Mouse (Mus musculus): ENCODE measurements around the gene Hoxa11.

The Hoxa11 gene

GRCm38 (mm10) chr6:52245757-52246142 lies at the start of gene Hoxa11:
TSS of gene Hoxa11 (minus strand) at chr6:52245810.
- DNase-seq: no peak

DNA sequence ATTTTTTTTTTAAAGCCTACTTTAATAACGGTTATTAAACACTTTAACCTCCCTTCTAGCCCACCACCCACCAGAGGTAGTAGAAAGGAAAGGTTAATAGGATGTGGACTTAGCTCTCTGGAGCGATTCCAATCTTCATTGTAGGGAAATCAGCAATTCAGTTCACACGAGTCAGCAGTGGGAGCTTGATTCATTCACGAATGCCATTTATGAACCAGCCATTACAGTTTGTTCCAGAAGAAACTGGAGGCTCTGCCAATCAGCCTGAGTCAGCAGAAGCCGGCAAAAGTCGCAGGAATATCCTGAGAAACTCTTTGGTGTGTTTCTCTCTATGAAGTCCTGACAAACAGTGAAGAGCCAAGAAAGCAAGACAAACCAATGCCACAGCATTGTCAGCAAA lies 49.0 kb upstream of the Hoxa11 start:
- DNase-seq: no peak

DNA sequence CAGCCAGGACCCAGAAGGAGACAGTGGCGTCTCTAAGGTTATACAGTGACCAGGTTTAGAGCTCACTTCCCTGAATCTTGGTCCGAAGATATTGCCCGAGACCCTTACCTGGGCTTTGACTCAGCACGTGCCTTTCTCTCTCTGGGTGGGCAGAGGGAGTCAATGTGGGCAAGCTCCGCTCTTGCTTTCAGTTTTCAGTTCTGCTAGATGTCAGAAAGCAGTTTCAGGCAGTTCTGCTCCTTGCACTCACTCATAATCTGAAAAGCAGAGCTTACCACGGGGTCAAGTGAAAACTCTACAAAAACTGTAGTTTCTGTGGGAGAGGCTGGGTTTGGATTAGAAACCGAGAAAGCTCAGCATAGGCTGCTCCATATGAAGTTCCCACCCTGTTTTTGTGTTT lies 46.7 kb upstream of the Hoxa11 start:
- no peak for DNase-seq

DNA sequence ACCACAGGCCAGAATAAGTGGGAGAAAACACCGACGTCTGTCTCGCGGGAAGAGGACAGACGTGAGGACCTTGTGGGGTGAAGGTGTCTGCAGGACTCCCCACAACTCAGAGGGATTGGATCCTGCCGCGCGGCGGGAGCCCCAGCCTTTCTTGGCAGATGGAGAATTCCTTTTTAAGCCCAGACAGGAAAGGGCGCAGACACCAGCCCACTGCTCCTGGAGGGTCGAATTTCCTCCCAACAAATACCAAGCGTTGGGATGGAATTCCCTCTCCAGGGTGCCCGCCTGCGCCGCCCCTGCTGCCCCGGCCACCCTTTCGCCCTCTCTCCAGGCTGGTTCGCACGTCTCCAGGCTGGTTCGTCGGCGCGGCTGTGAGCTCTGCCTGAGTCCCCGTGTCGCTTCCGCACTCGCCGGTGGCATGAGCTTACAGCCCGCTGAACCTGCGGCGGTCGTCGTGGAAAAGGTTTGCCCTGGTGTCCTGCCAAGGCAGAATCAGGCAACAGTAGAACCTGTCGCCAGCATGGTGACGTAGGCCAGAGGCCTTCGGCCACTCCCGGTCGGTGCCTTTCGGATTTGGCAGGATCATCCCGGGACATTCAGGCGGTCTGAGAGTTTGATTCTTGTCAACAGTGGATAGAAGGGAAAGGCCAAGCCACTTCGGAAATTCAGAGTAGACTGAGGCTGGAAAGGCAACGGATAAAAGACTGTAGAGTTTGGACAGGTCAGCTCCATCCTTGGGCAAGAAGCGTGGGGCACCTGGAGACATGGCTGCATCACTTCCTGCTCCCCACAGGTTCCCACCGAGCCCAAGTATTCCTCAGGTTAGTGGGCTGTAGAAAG lies 45.6 kb upstream of the Hoxa11 start:
- no peak for DNase-seq

GRCm38 (mm10) chr6:52290186-52290585 lies 44.6 kb upstream of the Hoxa11 start:
- DNase-seq: no peak

DNA sequence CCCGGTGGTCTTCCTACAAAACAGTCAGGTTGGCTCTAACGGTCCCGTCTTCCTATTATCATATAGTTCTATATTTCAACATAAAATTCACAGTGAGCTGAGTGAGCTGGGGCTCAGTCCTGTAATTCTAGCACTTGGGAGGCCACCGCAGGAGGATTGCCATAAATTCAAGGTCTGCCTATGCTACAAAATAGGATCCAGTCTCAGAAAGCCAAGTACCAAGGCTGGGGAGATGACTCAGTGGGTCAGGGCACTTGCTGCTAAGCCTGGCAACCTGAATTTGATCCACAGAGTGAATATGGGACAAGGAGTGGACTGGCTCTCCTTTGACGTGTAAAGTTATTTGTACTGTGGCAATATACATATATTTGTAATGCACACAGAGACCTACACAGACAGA lies 38.3 kb upstream of the Hoxa11 start:
- DNase-seq: no peak

DNA sequence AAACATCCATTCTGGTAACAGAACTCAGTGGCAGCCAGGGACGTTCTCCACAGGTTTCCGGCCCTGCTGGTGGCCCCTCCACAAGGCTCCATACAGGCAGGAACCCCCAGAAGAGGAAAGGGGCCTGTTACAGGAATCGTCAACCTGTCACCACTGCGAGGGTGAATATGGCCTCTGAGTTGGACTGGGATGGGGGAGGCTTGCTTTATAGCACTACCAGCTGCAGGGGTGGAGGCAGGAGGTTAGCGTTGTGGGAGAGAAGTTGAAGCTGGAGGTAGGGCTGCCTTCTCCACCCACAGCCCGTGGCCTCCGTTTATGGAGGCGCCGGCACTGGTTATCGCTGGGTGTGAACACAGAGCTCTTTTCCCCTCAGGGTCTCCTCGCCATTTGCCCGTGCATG lies 35.5 kb upstream of the Hoxa11 start:
- DNase-seq: no peak

GRCm38 (mm10) chr6:52276920-52277319 lies 31.3 kb upstream of the Hoxa11 start:
- no peak for DNase-seq

- DNase-seq: no peak
These were observed 30.8 kb upstream of the Hoxa11 start for GRCm38 (mm10) chr6:52276382-52276781.

DNA sequence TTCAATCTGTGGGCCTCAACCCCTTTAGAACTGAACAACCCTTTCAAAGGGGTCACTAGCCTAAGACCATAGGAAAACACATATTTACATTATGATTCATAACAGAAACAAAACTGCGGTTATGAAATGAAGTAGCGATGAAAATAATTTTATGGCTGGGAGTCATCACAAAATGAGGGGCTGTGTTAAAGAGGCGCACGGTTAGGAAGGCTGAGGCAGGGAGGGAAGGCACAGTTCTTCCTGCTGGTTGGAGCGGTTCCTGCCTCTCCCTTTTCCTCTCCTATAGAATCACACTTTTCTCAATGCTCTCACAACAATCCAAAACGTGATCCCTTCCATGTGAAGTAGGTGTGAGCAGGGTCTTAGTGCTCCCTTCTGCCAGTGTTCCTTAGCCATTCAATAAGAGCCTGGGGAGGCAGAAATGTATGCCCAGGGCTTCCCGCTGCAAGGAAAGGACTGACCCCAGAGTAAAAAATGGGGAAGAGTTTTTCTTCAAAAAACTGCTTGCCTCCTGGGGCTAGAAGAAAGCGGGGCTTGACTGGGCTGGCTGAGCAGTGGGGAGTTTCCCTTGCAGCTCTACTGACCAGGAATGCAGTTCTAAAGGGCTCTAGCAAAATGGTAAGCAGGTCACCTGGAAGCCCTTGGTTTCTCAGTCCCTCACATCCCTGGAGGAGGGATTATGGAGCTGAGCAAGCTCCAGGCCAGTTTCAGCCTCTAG lies 30.1 kb upstream of the Hoxa11 start:
- DNase-seq: no peak

DNA sequence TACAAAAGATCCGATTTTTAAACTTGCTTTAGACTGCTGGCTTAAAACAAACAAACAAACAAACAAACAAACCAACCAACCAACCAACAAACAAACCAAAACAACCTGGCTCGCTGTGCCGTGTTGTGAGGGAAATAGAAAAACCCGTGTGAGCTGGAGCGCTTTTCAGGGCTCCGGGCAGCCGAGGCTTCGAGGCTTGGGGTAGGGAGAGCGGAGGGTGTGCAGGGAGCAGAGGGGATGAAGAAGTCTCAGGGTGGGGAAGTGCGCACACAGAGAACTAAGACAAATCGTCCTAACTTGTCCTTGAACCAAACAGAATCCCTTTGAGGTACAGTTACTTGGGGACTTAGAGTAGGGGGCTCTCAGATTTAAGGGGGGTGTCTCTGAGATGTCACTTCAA lies 29.0 kb upstream of the Hoxa11 start:
- no peak for DNase-seq

DNA sequence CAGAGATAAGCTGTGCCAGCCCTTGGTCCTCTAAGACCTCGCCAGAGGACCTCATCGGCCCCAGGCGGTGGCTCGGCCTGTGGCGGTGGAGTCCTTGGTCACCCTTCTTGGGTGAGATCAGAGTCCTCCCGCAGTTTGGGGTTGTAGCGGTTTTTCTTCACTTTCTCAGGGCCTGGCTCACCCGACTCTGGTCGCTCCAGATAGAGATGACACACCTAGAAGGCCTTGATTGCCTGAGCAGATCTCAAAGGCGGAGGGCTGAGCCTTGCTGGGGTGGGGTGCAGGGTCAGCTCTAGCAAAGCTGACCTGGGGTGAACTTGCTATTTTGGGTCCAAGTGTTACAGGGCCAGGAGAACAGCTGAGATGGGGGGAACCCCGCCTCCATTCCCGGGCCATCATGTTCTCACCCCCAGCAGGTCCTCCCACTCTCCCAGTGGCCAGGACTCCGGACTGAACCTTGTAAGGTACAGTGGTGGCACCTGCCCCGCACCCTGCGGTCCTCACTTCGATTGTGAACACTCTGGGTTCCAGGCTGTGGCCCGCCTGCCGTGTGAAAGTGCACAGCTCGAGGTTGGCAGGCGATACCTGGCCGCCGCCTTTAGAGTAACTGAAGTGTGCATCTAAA lies 28.2 kb upstream of the Hoxa11 start:
- DNase-seq: no peak

- no peak for DNase-seq
These were observed 27.4 kb upstream of the Hoxa11 start for GRCm38 (mm10) chr6:52272766-52273655.

GRCm38 (mm10) chr6:52270494-52271480 lies 25.2 kb upstream of the Hoxa11 start:
- no peak for DNase-seq

DNA sequence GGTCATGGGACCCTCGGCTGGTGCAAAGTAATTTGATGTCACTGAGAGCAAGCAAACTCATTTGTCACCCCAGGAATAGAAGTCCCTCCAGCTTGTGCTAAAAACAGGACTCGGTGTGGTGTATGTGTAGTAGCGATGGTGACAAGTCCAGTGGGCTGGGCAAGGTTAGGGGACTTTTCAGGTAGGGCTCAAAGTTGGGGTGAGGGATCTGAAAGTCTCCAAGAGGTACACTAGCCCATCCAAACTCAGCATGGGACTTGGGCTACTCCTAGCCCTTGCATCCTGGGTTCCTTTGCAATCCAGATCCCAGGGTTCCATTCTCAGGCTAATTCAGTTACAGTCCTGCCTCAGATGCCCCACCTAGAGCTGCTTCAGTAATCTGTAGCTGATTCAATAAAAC lies 23.1 kb upstream of the Hoxa11 start:
- no peak for DNase-seq

DNA sequence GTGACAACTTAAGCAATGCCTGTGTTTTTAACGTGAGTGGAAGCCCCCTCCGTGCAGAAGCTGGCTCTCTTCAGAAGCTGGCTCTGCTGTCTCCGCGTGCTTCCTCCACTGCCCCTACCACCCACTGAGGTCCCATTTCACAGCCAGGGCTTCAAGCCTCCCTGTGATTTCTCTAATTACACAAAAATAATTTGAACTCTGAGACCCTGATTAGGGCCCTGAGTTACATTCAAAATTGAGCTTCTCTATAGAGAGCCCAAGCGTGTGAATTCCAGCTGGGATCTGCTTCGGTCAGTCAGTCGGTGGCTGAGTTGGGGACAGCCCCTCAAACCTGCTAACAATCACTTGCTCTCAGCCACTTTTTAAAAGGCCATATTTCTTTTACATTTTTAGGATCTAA lies 22.7 kb upstream of the Hoxa11 start:
- no peak for DNase-seq

DNA sequence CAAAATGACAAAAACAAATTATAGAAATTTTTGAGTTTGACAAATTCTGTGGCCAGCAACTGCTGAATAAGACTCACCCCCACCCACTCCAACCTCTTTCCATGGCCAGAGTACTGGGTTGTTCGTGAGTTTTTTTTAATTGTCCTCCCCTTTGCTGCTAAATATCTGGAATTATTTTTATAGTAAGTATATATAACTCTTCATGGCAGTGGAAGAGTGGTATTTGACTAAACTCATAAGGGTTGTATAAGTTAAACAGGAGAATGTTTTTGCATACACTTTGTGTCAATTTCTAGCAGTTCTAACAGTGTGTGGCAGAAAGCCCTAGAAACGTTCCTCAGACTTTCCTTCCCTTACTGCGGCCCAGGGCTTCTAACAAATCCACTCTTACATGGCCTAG lies 22.1 kb upstream of the Hoxa11 start:
- no peak for DNase-seq

- no peak for DNase-seq
These were observed 21.6 kb upstream of the Hoxa11 start for GRCm38 (mm10) chr6:52267221-52267620.

- no peak for DNase-seq
These were observed 21.0 kb upstream of the Hoxa11 start for GRCm38 (mm10) chr6:52266666-52266985.

DNA sequence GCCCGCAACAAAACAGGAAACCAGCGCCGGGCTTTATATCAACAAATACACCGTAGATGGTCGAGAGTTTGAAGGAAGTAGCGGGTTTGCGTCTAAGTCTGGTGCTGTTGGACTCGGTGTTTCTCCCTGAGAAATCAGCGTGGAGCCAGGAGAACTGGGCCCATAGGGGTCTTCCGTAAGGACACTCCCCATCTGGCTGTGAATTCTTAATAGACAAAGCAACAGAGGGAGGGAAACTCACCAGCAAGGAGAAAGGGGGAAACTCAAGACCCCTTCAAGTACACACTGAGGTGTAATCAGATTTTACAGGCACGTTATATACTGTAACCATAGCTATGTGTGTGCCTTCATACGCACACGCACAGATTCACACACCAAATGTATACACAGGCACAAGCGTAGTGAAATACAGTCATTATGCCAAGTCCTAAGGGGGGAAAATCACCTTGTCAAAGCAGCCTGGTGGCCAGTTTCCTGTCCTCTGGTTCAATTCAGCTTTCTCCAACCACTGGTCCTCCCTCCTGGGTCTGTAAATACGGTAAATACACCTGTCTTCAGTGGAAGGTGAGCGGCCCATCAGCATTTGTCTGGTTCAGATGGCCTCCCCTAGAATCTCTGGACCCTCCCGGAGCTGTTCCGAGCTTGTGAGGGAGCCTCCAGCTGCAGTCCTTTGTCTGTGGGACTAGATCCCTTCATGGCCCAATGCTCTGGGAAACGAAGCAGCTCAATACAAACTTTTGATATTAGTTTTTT lies 20.5 kb upstream of the Hoxa11 start:
- DNase-seq: no peak

DNA sequence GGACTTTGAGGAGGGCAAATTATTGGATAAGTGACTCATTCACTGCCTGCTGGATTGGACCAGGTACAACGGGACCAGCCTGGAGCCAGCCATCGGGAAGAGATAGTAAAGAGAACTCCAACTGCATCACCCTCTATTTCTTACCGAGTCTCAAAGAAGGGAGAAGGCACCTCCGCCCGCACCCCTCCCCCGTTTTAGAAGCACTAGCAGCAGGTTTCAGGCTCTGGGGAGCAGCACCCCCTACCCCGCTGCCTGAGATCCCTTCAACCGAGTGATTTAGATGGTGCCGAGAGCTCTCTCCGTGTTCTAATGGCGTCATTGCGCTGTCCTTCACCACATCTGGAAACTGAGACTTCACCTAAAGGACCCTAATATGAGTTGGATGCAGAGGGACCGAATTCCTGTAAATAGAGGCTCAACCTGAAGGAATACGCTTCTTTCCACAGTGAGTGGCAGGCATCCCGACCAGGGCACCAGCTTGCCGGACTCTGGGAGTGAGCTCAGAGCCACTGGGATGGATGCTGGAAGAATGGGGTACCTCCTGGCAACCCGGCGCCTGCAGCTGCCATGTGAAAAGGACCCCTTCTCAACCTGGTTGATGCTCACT lies 19.8 kb upstream of the Hoxa11 start:
- DNase-seq: no peak
